Comparison of ENCODE assay signal across 9 mouse cellular contexts in the genomic region with DNA sequence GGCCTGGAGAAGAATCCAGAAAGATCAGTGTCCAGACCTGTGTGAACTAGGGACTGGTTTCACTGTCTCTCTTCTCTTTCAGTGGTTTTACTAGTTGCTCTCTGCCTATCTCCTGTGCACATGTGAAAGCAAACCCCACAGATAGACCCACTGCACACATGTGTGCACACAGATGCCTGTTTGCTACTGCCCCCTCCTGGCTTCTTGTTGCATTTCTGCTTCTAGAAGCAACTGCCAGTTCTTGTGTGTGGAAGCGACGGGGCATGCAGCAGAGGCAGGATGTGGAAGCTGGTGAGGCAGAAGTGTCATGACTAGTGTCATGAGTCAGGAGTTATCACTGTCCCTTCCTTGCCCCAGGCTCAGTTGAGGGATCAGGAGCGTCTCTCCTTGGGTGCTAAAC. TPM values are rescaled to one million over a fixed set of nuclear protein-coding genes. Genes with fewer than 3 reads are reported as not detected.
A peak's percentile ranks its signal among the peaks of the same experiment; 100 is the strongest.
DNase-seq lines count a peak whose midpoint lies in the region; ATAC-seq and TF ChIP-seq lines count a peak whose summit lies in the region.
"Had no signal": no experiment of that assay in that cellular context is flagged by ENCODE, and none has a peak within 500 bp of the region (broad histone marks: within the 10 kb centered on the region; RNA-seq: fewer than 3 reads in every experiment).

No protein-coding gene starts in this region.

- no peak overlapping the region for H3K4me3 ChIP-seq in cortical plate, adult 2 months (ENCODE audit: insufficient read depth, low read length)
- H3K4me3 ChIP-seq in liver, embryonic 13.5 days (replicated peaks), result no peak overlapping the region
- no peak overlapping the region for H3K4me3 ChIP-seq in thymus, adult 2 months (ENCODE audit: control insufficient read depth, insufficient read depth, low read length)
- H3K4me3 ChIP-seq: heart, embryonic 15.5 days had no signal

- WGBS in liver, embryonic 13.5 days (ENCODE audit: insufficient replicate concordance), result 29% methylated on average over 3 of the region's 3 CpGs
- 35% methylated on average over 3 of the region's 3 CpGs for WGBS in thymus, adult 2 months

- H3K27me3 ChIP-seq in liver, embryonic 13.5 days, result no peaks in the 10 kb centered on the region
- H3K27me3 ChIP-seq in thymus, adult 2 months (ENCODE audit: control insufficient read depth, insufficient read depth, low read length), result no peaks in the 10 kb centered on the region
- H3K27me3 ChIP-seq: heart, embryonic 15.5 days had no signal

- H3K9ac ChIP-seq in liver, embryonic 13.5 days, result no peak overlapping the region
- H3K9ac ChIP-seq: heart, embryonic 15.5 days had no signal

- intact Hi-C loops in gastrocnemius, postnatal 36 days (cut with DNase I), result no loop called here

- no peaks in the 10 kb centered on the region for H3K4me1 ChIP-seq in cortical plate, adult 2 months (ENCODE audit: control insufficient read depth, insufficient read depth, low read length)
- peaks cover 54% of the 10 kb centered on the region for H3K4me1 ChIP-seq in liver, embryonic 13.5 days (replicated peaks)
- no peaks in the 10 kb centered on the region for H3K4me1 ChIP-seq in thymus, adult 2 months (replicated peaks; ENCODE audit: control insufficient read depth, insufficient read depth, low read length)
- H3K4me1 ChIP-seq: heart, embryonic 15.5 days had no signal

- TF ChIP-seq POLR2A in cortical plate, adult 2 months (IDR thresholded peaks at IDR 0.05; ENCODE audit: extremely low read depth, insufficient read depth, low read length), result no peak
- no peak for TF ChIP-seq POLR2A in thymus, adult 2 months (IDR thresholded peaks at IDR 0.05; ENCODE audit: control insufficient read depth, extremely low read depth, insufficient read depth, low read length, poor library complexity)

- no peak overlapping the region for H3K27ac ChIP-seq in cortical plate, adult 2 months (ENCODE audit: insufficient read depth, low read length)
- H3K27ac ChIP-seq in liver, embryonic 13.5 days, result peak overlapping the region; percentile 99
- H3K27ac ChIP-seq in thymus, adult 2 months (ENCODE audit: control insufficient read depth, insufficient read depth, low read length), result no peak overlapping the region
- H3K27ac ChIP-seq: heart, embryonic 15.5 days had no signal

- no peak overlapping the region for H3K4me2 ChIP-seq in liver, embryonic 13.5 days
- H3K4me2 ChIP-seq: heart, embryonic 15.5 days had no signal

- peaks cover 29% of the 10 kb centered on the region for H3K36me3 ChIP-seq in liver, embryonic 13.5 days
- H3K36me3 ChIP-seq in thymus, adult 2 months (ENCODE audit: control insufficient read depth, insufficient read depth, low read length), result peaks cover 87% of the 10 kb centered on the region

- no peak for ATAC-seq in liver, embryonic 13.5 days (ENCODE audit: low read depth)

- peak; percentile 53 for TF ChIP-seq CTCF in cortical plate, adult 2 months (IDR thresholded peaks at IDR 0.05; ENCODE audit: extremely low read depth, insufficient read depth, low read length)
- peak; percentile 74; the same call in 1 of the 2 replicates for TF ChIP-seq CTCF in thymus, adult 2 months (IDR thresholded peaks at IDR 0.05; ENCODE audit: borderline replicate concordance, control insufficient read depth, extremely low read depth, insufficient read depth, low read length, poor library complexity)

- no peaks in the 10 kb centered on the region for H3K9me3 ChIP-seq in liver, embryonic 13.5 days (replicated peaks)
- H3K9me3 ChIP-seq: heart, embryonic 15.5 days had no signal

- peak; percentile 37 for DNase-seq in gastrocnemius, postnatal 10 days
- DNase-seq in gastrocnemius, postnatal 36 days, result no peak
- DNase-seq in right cerebral cortex, adult 2 months (ENCODE audit: low spot score in 2 of 2), result peak; percentile 40 to 49
- DNase-seq in right cerebral cortex, postnatal 36 days (ENCODE audit: low spot score in 2 of 2), result no peak
- DNase-seq in liver, embryonic 13.5 days, result no peak
- DNase-seq in thymus, adult 2 months, result peak; percentile 69
- DNase-seq in gastrocnemius, postnatal 25 days, result no peak

RNA-seq across cellular contexts. Expression of gene Orm2, which starts 9.6 kb away (rescaled TPM):
- total RNA-seq in gastrocnemius, postnatal 10 days (2021), result under 1 TPM in 1 of 2 experiments, not detected in 1; 0.47 TPM
- total RNA-seq in gastrocnemius, postnatal 36 days (2021), result under 1 TPM in 1 of 2 experiments, not detected in 1; 0.36 TPM
- polyA plus RNA-seq in cortical plate, adult 2 months (2012; rRNA removed), result not detected in 2 replicates
- not detected in 2 replicates for polyA plus RNA-seq in liver, embryonic 13.5 days (2015; fragmentation: Nextera tagmentation; extraction: Ambion mirVana)
- 0.31 and 0.38 TPM in 2 replicates for polyA plus RNA-seq in thymus, adult 2 months (2012; rRNA removed)
- total RNA-seq in gastrocnemius, postnatal 25 days (2021), result 1 to 10 TPM in 1 of 2 experiments, not detected in 1; 1.8 TPM
- polyA plus RNA-seq: heart, embryonic 15.5 days had no signal

RNA-seq across cellular contexts. Expression of gene Orm3, which starts 15.9 kb away (rescaled TPM):
- not detected for total RNA-seq in gastrocnemius, postnatal 10 days (2021)
- total RNA-seq in gastrocnemius, postnatal 36 days (2021), result not detected
- polyA plus RNA-seq in cortical plate, adult 2 months (2012; rRNA removed), result not detected in 2 replicates
- not detected in 2 replicates for polyA plus RNA-seq in liver, embryonic 13.5 days (2015; fragmentation: Nextera tagmentation; extraction: Ambion mirVana)
- polyA plus RNA-seq in thymus, adult 2 months (2012; rRNA removed), result 0.18 and 0.28 TPM in 2 replicates
- total RNA-seq in gastrocnemius, postnatal 25 days (2021), result under 1 TPM in 1 of 2 experiments, not detected in 1; 0.38 TPM
- polyA plus RNA-seq: heart, embryonic 15.5 days had no signal

RNA-seq across cellular contexts. Expression of gene Orm1, which starts 27.5 kb away (rescaled TPM):
- 1 to 10 TPM in 1 of 2 experiments, not detected in 1; 1.8 TPM for total RNA-seq in gastrocnemius, postnatal 10 days (2021)
- under 1 TPM; 0.36 to 0.44 TPM for total RNA-seq in gastrocnemius, postnatal 36 days (2021)
- not detected in 2 replicates for polyA plus RNA-seq in cortical plate, adult 2 months (2012; rRNA removed)
- not detected in 2 replicates for polyA plus RNA-seq in liver, embryonic 13.5 days (2015; fragmentation: Nextera tagmentation; extraction: Ambion mirVana)
- polyA plus RNA-seq in thymus, adult 2 months (2012; rRNA removed), result 3.5 and 5.3 TPM in 2 replicates
- total RNA-seq in gastrocnemius, postnatal 25 days (2021), result 10 to 100 TPM in 1 of 2 experiments, under 1 TPM in 1; 0.38 to 13.6 TPM
- polyA plus RNA-seq: heart, embryonic 15.5 days had no signal

RNA-seq across cellular contexts. Expression of gene Akna, which starts 31.3 kb away (rescaled TPM):
- total RNA-seq in gastrocnemius, postnatal 10 days (2021), result 1 to 10 TPM; 2.5 to 4.4 TPM
- total RNA-seq in gastrocnemius, postnatal 36 days (2021), result 1 to 10 TPM; 1.4 to 1.5 TPM
- 1.8 and 2.0 TPM in 2 replicates for polyA plus RNA-seq in cortical plate, adult 2 months (2012; rRNA removed)
- polyA plus RNA-seq in liver, embryonic 13.5 days (2015; fragmentation: Nextera tagmentation; extraction: Ambion mirVana), result 3.0 and 3.8 TPM in 2 replicates
- polyA plus RNA-seq in thymus, adult 2 months (2012; rRNA removed), result 76.6 and 92.4 TPM in 2 replicates
- 1 to 10 TPM; 1.1 to 1.4 TPM for total RNA-seq in gastrocnemius, postnatal 25 days (2021)

Comparison
In these comparisons a context has a peak if more than half of its experiments do, and no peak if none do; other contexts are left out.
1. DNase-seq: peak in gastrocnemius, postnatal 10 days (single experiment), right cerebral cortex, adult 2 months (2 of 2) and thymus, adult 2 months (single experiment); none in gastrocnemius, postnatal 36 days (0 of 2), right cerebral cortex, postnatal 36 days (0 of 2), liver, embryonic 13.5 days (single experiment) and gastrocnemius, postnatal 25 days (single experiment).